Mouse (Mus musculus): ENCODE measurements around the gene Krba1. TPM values are rescaled to one million over a fixed set of nuclear protein-coding genes. Genes with fewer than 3 reads are reported as not detected.

Krba1 gene
- polyA plus RNA-seq, 1 experiment: 15.6 TPM

GRCm38 (mm10) chr6:48445181-48446101 is 50.1 kb downstream of the Krba1 start, which contains the start of gene Zfp467:
Gene Zfp467 (minus strand): TSS chr6:48445825.
- peak within 1 kb of the TSS; percentile 24; the same call in 1 of the 2 replicates for H3K27ac ChIP-seq (ENCODE audit: insufficient read depth, low read length)
- no peaks in the 10 kb centered on the region for H3K4me1 ChIP-seq (ENCODE audit: control insufficient read depth, insufficient read depth, low read length)
- peak within 1 kb of the TSS; percentile 69 for H3K4me3 ChIP-seq (ENCODE audit: insufficient read depth, low read length)
- peak; percentile 80 for TF ChIP-seq POLR2A (IDR thresholded peaks at IDR 0.05; ENCODE audit: low read depth, low read length)
- no peak for TF ChIP-seq CTCF (IDR thresholded peaks at IDR 0.05; ENCODE audit: borderline replicate concordance, insufficient read depth, low read length)

GRCm38 (mm10) chr6:48446256-48446655 is 50.9 kb downstream of the Krba1 start:
- TF ChIP-seq CTCF (IDR thresholded peaks at IDR 0.05; ENCODE audit: borderline replicate concordance, insufficient read depth, low read length) (no peak), POLR2A (IDR thresholded peaks at IDR 0.05; ENCODE audit: low read depth, low read length) (no peak)
- Histone ChIP-seq H3K27ac (ENCODE audit: insufficient read depth, low read length) (no peak overlapping the region), H3K4me3 (ENCODE audit: insufficient read depth, low read length) (no peak overlapping the region), H3K4me1 (ENCODE audit: control insufficient read depth, insufficient read depth, low read length) (no peaks in the 10 kb centered on the region)

GRCm38 (mm10) chr6:48446896-48447295 is 51.5 kb downstream of the Krba1 start:
- no peak overlapping the region for H3K4me3 ChIP-seq (ENCODE audit: insufficient read depth, low read length)
- no peak for TF ChIP-seq CTCF (IDR thresholded peaks at IDR 0.05; ENCODE audit: borderline replicate concordance, insufficient read depth, low read length)
- TF ChIP-seq POLR2A (IDR thresholded peaks at IDR 0.05; ENCODE audit: low read depth, low read length): no peak
- H3K4me1 ChIP-seq (ENCODE audit: control insufficient read depth, insufficient read depth, low read length): no peaks in the 10 kb centered on the region
- no peak overlapping the region for H3K27ac ChIP-seq (ENCODE audit: insufficient read depth, low read length)

GRCm38 (mm10) chr6:48447929-48448328 is 52.5 kb downstream of the Krba1 start, which contains the start of gene Sspo:
Gene Sspo (plus strand): TSS chr6:48448229.
- no peak within 1 kb of the TSS for H3K27ac ChIP-seq (ENCODE audit: insufficient read depth, low read length)
- TF ChIP-seq POLR2A (IDR thresholded peaks at IDR 0.05; ENCODE audit: low read depth, low read length): no peak
- no peak for TF ChIP-seq CTCF (IDR thresholded peaks at IDR 0.05; ENCODE audit: borderline replicate concordance, insufficient read depth, low read length)
- no peaks in the 10 kb centered on the region for H3K4me1 ChIP-seq (ENCODE audit: control insufficient read depth, insufficient read depth, low read length)
- no peak within 1 kb of the TSS for H3K4me3 ChIP-seq (ENCODE audit: insufficient read depth, low read length)

GRCm38 (mm10) chr6:48448527-48448926 is 53.1 kb downstream of the Krba1 start:
- Histone ChIP-seq H3K27ac (ENCODE audit: insufficient read depth, low read length) (no peak overlapping the region), H3K4me1 (ENCODE audit: control insufficient read depth, insufficient read depth, low read length) (no peaks in the 10 kb centered on the region), H3K4me3 (ENCODE audit: insufficient read depth, low read length) (no peak overlapping the region)
- TF ChIP-seq CTCF (IDR thresholded peaks at IDR 0.05; ENCODE audit: borderline replicate concordance, insufficient read depth, low read length): no peak
- TF ChIP-seq POLR2A (IDR thresholded peaks at IDR 0.05; ENCODE audit: low read depth, low read length): no peak

- H3K4me1 ChIP-seq (ENCODE audit: control insufficient read depth, insufficient read depth, low read length): no peaks in the 10 kb centered on the region
- TF ChIP-seq CTCF (IDR thresholded peaks at IDR 0.05; ENCODE audit: borderline replicate concordance, insufficient read depth, low read length): no peak
- TF ChIP-seq POLR2A (IDR thresholded peaks at IDR 0.05; ENCODE audit: low read depth, low read length): no peak
- H3K27ac ChIP-seq (ENCODE audit: insufficient read depth, low read length): no peak overlapping the region
- H3K4me3 ChIP-seq (ENCODE audit: insufficient read depth, low read length): no peak overlapping the region
Observed at GRCm38 (mm10) chr6:48452151-48452550, 56.8 kb downstream of the Krba1 start.

GRCm38 (mm10) chr6:48452771-48453170 is 57.4 kb downstream of the Krba1 start:
- no peaks in the 10 kb centered on the region for H3K4me1 ChIP-seq (ENCODE audit: control insufficient read depth, insufficient read depth, low read length)
- H3K4me3 ChIP-seq (ENCODE audit: insufficient read depth, low read length): no peak overlapping the region
- no peak for TF ChIP-seq POLR2A (IDR thresholded peaks at IDR 0.05; ENCODE audit: low read depth, low read length)
- no peak for TF ChIP-seq CTCF (IDR thresholded peaks at IDR 0.05; ENCODE audit: borderline replicate concordance, insufficient read depth, low read length)
- no peak overlapping the region for H3K27ac ChIP-seq (ENCODE audit: insufficient read depth, low read length)

- H3K4me1 ChIP-seq (ENCODE audit: control insufficient read depth, insufficient read depth, low read length): no peaks in the 10 kb centered on the region
- H3K27ac ChIP-seq (ENCODE audit: insufficient read depth, low read length): no peak overlapping the region
- H3K4me3 ChIP-seq (ENCODE audit: insufficient read depth, low read length): no peak overlapping the region
- TF ChIP-seq CTCF (IDR thresholded peaks at IDR 0.05; ENCODE audit: borderline replicate concordance, insufficient read depth, low read length): no peak
- no peak for TF ChIP-seq POLR2A (IDR thresholded peaks at IDR 0.05; ENCODE audit: low read depth, low read length)
Observed at GRCm38 (mm10) chr6:48464966-48465679, 69.7 kb downstream of the Krba1 start.

- no peak for TF ChIP-seq CTCF (IDR thresholded peaks at IDR 0.05; ENCODE audit: borderline replicate concordance, insufficient read depth, low read length)
- no peak for TF ChIP-seq POLR2A (IDR thresholded peaks at IDR 0.05; ENCODE audit: low read depth, low read length)
- Histone ChIP-seq H3K27ac (ENCODE audit: insufficient read depth, low read length) (no peak overlapping the region), H3K4me3 (ENCODE audit: insufficient read depth, low read length) (no peak overlapping the region), H3K4me1 (ENCODE audit: control insufficient read depth, insufficient read depth, low read length) (no peaks in the 10 kb centered on the region)
Observed at GRCm38 (mm10) chr6:48466715-48467114, 71.3 kb downstream of the Krba1 start.

All from embryonic fibroblast, embryonic 13.5 days (primary cell).